Mouse (Mus musculus) forebrain, embryonic 12.5 days (tissue): ENCODE results near the gene Tpbgl. TPM values are rescaled to one million over a fixed set of nuclear protein-coding genes. Genes with fewer than 3 reads are reported as not detected.

Experiments used
- ATAC-seq: fragments of 200-750 bp; cut with Nextera tagmentation; 2 replicates; pipeline ENCODE4 v1.8.0; 2017; ENCODE audit warnings: moderate TSS enrichment; ENCODE audit not compliant: low FRiP score
- H3K27ac ChIP-seq: fragments of 300-500 bp; sonication (generic); 2 replicates; pipeline ENCODE4 v1.5.1; 2016; ENCODE audit warnings: mild to moderate bottlenecking
- H3K27me3 ChIP-seq: fragments of 300-500 bp; sonication (generic); 2 replicates; pipeline ENCODE4 v1.6.1; 2016; ENCODE audit warnings: mild to moderate bottlenecking
- H3K36me3 ChIP-seq: fragments of 300-500 bp; sonication (generic); replicated peaks from 2 replicates; pipeline ENCODE4 v1.6.1; 2016; ENCODE audit warnings: mild to moderate bottlenecking
- H3K4me1 ChIP-seq: fragments of 300-500 bp; sonication (generic); 2 replicates; pipeline ENCODE4 v1.6.1; 2016
- H3K4me2 ChIP-seq: fragments of 300-500 bp; sonication (generic); 2 replicates; pipeline ENCODE4 v1.6.1; 2016; ENCODE audit warnings: mild to moderate bottlenecking, moderate library complexity
- H3K4me3 ChIP-seq: fragments of 300-500 bp; sonication (generic); replicated peaks from 2 replicates; pipeline ENCODE4 v1.5.1; 2016; ENCODE audit warnings: mild to moderate bottlenecking
- H3K9ac ChIP-seq: fragments of 300-500 bp; sonication (generic); 2 replicates; pipeline ENCODE4 v1.6.1; 2016; ENCODE audit warnings: mild to moderate bottlenecking
- H3K9me3 ChIP-seq: fragments of 300-500 bp; sonication (generic); 2 replicates; pipeline ENCODE4 v1.6.1; 2016
- WGBS: fragments of 180-500 bp; shearing (Covaris S2); methylation state at CpG from one replicate; pipeline ENCODE4 v1.1.7; 2016; 5-methylcytosine and 5-hydroxymethylcytosine counted together
- polyA plus RNA-seq: library from polyadenylated mRNA; unstranded; fragments of >200 nt; fragmentation: Nextera tagmentation; extraction: Ambion mirVana; gene quantifications from 2 replicates; pipeline ENCODE4 v1.2.1, GENCODE M21; 2016

The Tpbgl gene
- polyA plus RNA-seq, 1 experiment from 2014 or later, result 0.38 TPM

GRCm38 (mm10) chr7:99627366-99627765, 463 bp upstream of the Tpbgl start:
- H3K36me3 ChIP-seq, result no peaks in the 10 kb centered on the region
- peaks cover 89% of the 10 kb centered on the region for H3K27me3 ChIP-seq
- H3K4me1 ChIP-seq, result peaks cover 23% of the 10 kb centered on the region
- ATAC-seq, result no peak
- no peaks in the 10 kb centered on the region for H3K9me3 ChIP-seq
- H3K27ac ChIP-seq, result no peak overlapping the region
- WGBS, result 6% methylated on average over 7 of the region's 7 CpGs
- H3K4me3 ChIP-seq, result peak overlapping the region; percentile 51; the same call in 1 of the 2 replicates
- no peak overlapping the region for H3K9ac ChIP-seq
- H3K4me2 ChIP-seq, result peak overlapping the region; percentile 90; the same call in 1 of the 2 replicates

DNA sequence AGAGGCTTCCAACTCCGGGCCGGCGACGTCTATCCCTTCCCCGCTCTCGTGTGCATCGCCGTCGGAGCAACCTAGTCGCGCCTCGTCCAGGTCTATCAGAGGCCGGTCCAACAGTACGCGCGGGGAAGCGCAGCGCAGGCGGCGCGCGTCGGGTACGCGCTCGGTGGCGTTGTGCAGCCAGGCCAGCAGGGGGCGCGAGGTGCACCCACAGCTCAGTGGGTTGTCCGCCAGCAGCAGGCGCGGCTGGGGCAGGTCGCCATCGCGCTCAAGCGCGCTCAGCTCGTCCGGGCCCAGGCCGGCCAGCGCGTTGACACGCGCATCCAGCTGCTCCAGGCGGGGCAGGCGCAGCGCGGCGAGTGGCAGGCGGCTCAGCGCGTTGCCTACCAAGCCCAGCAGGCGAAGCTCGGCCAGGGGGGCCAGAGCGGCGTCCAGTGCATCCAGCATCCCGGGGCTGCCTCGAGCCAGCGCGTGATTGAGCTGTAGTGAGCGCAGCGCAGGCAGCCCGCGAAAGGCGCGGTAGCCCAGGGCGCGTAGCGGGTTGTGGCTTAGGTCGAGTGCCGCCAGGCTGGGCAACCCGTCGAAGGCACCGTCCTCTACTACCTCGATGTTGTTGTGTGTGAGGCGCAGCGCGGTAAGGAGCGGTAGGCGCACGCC, 1.1 kb downstream of the Tpbgl start:
- H3K9ac ChIP-seq, result peak overlapping the region; percentile 56
- WGBS, result under 1% methylated on average over 79 of the region's 81 CpGs
- no peaks in the 10 kb centered on the region for H3K9me3 ChIP-seq
- no peaks in the 10 kb centered on the region for H3K36me3 ChIP-seq
- peaks cover 85% of the 10 kb centered on the region for H3K27me3 ChIP-seq
- no peak overlapping the region for H3K27ac ChIP-seq
- peaks cover 29% of the 10 kb centered on the region for H3K4me1 ChIP-seq
- peak overlapping the region; percentile 51 for H3K4me3 ChIP-seq
- peak overlapping the region; percentile 90 for H3K4me2 ChIP-seq
- ATAC-seq, result peak; percentile 93

DNA sequence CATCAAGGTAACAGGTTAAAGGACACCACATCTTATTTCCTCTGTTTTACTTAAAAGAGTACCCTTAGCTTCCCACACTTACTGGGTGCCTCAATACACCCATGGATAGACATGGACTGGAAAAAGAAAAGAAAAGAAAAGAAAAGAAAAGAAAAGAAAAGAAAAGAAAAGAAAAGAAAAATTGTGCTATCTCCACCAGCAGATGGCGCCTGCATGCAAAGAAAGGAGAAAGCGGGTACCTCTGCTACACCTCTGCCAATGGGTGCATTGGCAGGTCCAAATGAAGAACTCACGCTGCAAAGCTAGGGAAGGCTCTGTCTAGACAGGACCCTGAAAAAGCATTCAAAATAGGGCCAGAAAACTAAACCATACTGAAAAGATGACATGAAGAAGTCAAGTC, 8.0 kb downstream of the Tpbgl start:
- 7% methylated on average over 3 of the region's 3 CpGs for WGBS
- Histone ChIP-seq H3K9me3 (no peaks in the 10 kb centered on the region), H3K27me3 (peaks cover 28% of the 10 kb centered on the region), H3K4me1 (peaks cover 6% of the 10 kb centered on the region; the same call in 1 of the 2 replicates), H3K4me3 (no peak overlapping the region), H3K4me2 (no peak overlapping the region), H3K9ac (no peak overlapping the region), H3K27ac (no peak overlapping the region), H3K36me3 (no peaks in the 10 kb centered on the region)
- ATAC-seq, result no peak

DNA sequence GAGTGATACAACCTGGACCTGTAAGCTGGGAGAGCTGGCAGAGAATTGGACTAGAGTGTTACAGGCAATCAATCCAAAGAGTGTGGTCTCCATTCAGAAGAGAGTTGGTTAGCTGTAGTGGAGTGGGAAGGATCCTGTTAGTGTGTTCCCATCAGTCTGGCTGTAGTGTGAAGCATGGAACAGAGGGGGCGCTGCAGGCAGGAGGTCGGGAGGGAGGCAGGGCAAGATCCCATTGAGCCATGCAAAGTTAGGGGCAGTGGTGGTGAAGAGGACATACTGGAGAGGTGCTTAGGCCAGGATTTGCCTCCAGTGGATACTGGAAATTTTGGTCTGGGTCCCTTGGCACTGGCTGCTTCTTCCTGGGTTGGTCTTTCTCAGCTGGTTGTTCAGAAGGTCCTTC, 8.6 kb downstream of the Tpbgl start:
- Histone ChIP-seq H3K27ac (no peak overlapping the region), H3K4me3 (no peak overlapping the region), H3K36me3 (no peaks in the 10 kb centered on the region), H3K4me1 (peaks cover 6% of the 10 kb centered on the region; the same call in 1 of the 2 replicates), H3K4me2 (no peak overlapping the region), H3K27me3 (peaks cover 22% of the 10 kb centered on the region), H3K9me3 (no peaks in the 10 kb centered on the region), H3K9ac (no peak overlapping the region)
- WGBS, result 78% methylated on average over 2 of the region's 2 CpGs
- ATAC-seq, result no peak

GRCm38 (mm10) chr7:99607632-99608031, 19.3 kb downstream of the Tpbgl start:
- Histone ChIP-seq H3K9ac (no peak overlapping the region), H3K27me3 (no peaks in the 10 kb centered on the region), H3K4me2 (no peak overlapping the region), H3K27ac (no peak overlapping the region), H3K36me3 (no peaks in the 10 kb centered on the region), H3K4me3 (no peak overlapping the region), H3K4me1 (no peaks in the 10 kb centered on the region), H3K9me3 (no peaks in the 10 kb centered on the region)
- WGBS, result 61% methylated on average over 2 of the region's 2 CpGs
- no peak for ATAC-seq

DNA sequence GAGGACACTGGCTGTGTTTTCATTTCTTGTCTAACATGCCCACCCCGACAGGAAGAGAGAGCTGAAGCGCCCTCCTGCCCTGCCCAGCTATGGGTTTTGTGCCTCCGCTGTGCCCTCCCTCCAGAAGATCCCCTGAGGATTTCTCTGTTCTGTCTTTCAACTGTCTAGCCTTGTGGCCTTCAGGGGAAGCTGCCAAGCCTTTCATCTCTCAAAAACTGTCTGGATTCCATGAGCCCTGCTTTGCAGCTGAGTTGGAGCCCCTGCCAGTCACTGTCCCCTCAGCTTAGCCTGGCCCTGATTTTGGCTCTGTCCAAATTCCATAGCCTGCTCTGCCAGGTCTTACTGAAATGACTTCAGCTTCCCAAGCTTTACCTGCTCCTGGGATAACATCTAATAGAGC, 20.1 kb downstream of the Tpbgl start:
- Histone ChIP-seq H3K27me3 (no peaks in the 10 kb centered on the region), H3K9ac (no peak overlapping the region), H3K4me2 (no peak overlapping the region), H3K9me3 (no peaks in the 10 kb centered on the region), H3K4me1 (no peaks in the 10 kb centered on the region), H3K27ac (no peak overlapping the region), H3K4me3 (no peak overlapping the region), H3K36me3 (no peaks in the 10 kb centered on the region; the same call in 1 of the 2 replicates)
- no peak for ATAC-seq
- 68% methylated on average over 3 of the region's 3 CpGs for WGBS

DNA sequence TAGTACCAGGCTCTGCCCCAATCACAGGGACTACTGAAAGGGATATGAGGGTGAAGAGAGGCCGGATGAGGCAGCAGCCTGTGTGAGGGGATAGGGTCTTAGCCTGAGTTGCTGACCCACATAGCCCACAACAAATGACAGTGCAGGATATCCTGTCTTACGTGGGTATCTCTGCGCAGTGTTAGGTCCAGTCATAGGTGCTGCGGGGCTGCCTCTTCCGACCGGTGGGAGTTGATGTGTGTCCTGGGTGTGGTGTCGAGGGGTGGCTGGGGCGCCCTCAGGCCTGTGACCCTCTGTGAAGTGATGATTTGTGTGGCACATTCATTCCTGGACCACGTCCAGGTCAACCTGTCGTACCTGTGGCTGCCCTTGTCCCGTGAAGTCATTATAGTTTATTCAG, 20.6 kb downstream of the Tpbgl start:
- Histone ChIP-seq H3K36me3 (peaks cover under 1% of the 10 kb centered on the region), H3K9ac (no peak overlapping the region)
- WGBS, result 87% methylated on average over 11 of the region's 11 CpGs

GRCm38 (mm10) chr7:99605058-99605457, 21.8 kb downstream of the Tpbgl start:
- ATAC-seq, result no peak
- Histone ChIP-seq H3K4me1 (no peaks in the 10 kb centered on the region), H3K9ac (no peak overlapping the region), H3K4me3 (no peak overlapping the region), H3K4me2 (no peak overlapping the region), H3K27ac (no peak overlapping the region), H3K36me3 (peaks cover 4% of the 10 kb centered on the region), H3K27me3 (no peaks in the 10 kb centered on the region), H3K9me3 (no peaks in the 10 kb centered on the region)
- WGBS, result 96% methylated on average over 2 of the region's 2 CpGs

More for the DNA sequence above, 20.6 kb downstream of the Tpbgl start:
- Histone ChIP-seq H3K27ac (no peak overlapping the region), H3K9me3 (no peaks in the 10 kb centered on the region), H3K4me3 (no peak overlapping the region), H3K4me2 (no peak overlapping the region), H3K4me1 (no peaks in the 10 kb centered on the region), H3K27me3 (no peaks in the 10 kb centered on the region)
- no peak for ATAC-seq

- no peak for ATAC-seq
- H3K36me3 ChIP-seq, result peaks cover 4% of the 10 kb centered on the region
- H3K4me2 ChIP-seq, result no peak overlapping the region
- 88% methylated on average over 8 of the region's 8 CpGs for WGBS
- H3K4me3 ChIP-seq, result no peak overlapping the region
- H3K9me3 ChIP-seq, result no peaks in the 10 kb centered on the region
- H3K27ac ChIP-seq, result no peak overlapping the region
- H3K27me3 ChIP-seq, result no peaks in the 10 kb centered on the region
- H3K4me1 ChIP-seq, result no peaks in the 10 kb centered on the region
- H3K9ac ChIP-seq, result no peak overlapping the region
Observed at GRCm38 (mm10) chr7:99603875-99604662, 22.8 kb downstream of the Tpbgl start.

DNA sequence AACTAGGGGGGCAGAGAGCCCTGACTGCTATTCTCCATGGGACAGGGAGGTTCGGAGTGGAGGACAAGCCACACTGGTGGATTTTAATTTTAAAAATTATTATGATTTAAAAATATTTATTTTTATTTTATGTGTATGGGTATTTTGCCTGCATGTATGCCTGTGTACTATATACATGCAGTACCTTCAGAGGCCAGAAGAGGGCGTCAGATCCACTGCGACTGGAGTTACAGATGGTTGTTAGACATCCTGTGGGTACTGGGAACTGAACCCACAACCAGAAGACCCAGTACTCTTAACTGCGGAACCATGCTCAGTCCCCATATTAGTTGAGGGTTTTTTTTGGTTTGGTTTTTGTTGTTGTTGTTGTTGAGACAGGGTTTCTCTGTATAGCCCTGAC, 28.2 kb downstream of the Tpbgl start:
- Histone ChIP-seq H3K9me3 (no peaks in the 10 kb centered on the region), H3K9ac (no peak overlapping the region), H3K4me2 (no peak overlapping the region), H3K27ac (no peak overlapping the region), H3K4me1 (no peaks in the 10 kb centered on the region), H3K4me3 (no peak overlapping the region), H3K27me3 (no peaks in the 10 kb centered on the region), H3K36me3 (peaks cover 21% of the 10 kb centered on the region)
- WGBS, result 74% methylated on average over 4 of the region's 4 CpGs
- no peak for ATAC-seq

DNA sequence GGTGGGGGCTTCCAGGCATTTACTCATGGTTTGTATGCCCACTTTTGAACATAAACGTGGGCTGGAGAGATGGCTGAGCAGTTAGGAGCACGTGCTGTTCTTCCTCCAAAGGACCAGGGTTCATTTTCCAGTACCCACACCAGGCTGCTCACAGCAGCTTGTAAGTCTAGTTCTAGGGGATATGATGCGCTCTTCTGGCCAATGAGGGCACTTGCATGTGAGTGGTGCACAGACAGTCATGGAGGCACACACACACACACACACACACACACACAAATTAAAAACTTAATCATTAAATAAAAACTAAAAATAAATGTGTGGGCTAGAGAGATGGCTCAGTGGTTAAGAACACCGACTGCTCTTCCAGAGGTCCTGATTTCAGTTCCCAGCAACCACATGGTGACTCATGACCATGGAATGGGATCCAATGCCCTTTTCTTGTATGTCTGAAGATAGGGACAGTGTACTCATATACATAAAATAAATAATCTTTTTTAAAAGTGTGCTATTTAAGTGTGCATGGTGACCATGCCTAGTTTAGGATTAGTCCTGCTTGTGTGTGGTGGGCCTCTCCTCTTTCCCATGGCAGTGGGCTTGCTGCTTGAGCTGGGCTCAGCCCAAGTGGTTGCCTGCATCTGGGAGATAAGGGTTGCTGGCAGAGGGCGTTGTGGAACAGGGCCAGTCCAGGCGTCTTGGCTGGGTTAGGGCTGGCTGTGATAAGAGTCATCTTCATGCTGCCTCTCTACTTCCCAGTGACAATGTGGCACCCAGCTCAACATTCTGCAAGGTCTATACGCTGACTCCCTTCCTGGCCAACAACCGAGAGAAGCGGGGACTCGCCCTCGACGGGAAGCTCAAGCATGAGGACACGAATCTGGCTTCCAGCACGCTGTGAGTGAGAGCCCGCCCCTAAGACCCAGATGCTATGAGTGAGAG, 32.8 kb downstream of the Tpbgl start:
- Histone ChIP-seq H3K4me3 (no peak overlapping the region), H3K4me1 (peaks cover 3% of the 10 kb centered on the region; the same call in 1 of the 2 replicates), H3K9ac (no peak overlapping the region), H3K27ac (no peak overlapping the region), H3K36me3 (peaks cover 22% of the 10 kb centered on the region), H3K9me3 (no peaks in the 10 kb centered on the region), H3K4me2 (no peak overlapping the region), H3K27me3 (no peaks in the 10 kb centered on the region)
- ATAC-seq, result no peak
- WGBS, result 90% methylated on average over 15 of the region's 15 CpGs

- Histone ChIP-seq H3K4me1 (peaks cover 3% of the 10 kb centered on the region; the same call in 1 of the 2 replicates), H3K36me3 (peaks cover 22% of the 10 kb centered on the region), H3K27me3 (no peaks in the 10 kb centered on the region), H3K9me3 (no peaks in the 10 kb centered on the region), H3K27ac (no peak overlapping the region), H3K9ac (no peak overlapping the region), H3K4me2 (no peak overlapping the region), H3K4me3 (no peak overlapping the region)
- ATAC-seq, result no peak
- 91% methylated on average over 3 of the region's 3 CpGs for WGBS
Observed at GRCm38 (mm10) chr7:99592669-99593068, 34.2 kb downstream of the Tpbgl start.
